ENCODE assay signal across 10 mouse cellular contexts in genomic region chr15:27461336-27462245, GRCm38 (mm10). TPM values are rescaled to one million over a fixed set of nuclear protein-coding genes. Genes with fewer than 3 reads are reported as not detected.
A peak's percentile ranks its signal among the peaks of the same experiment; 100 is the strongest.
DNase-seq lines count a peak whose midpoint lies in the region; ATAC-seq lines count a peak whose summit lies in the region.
"Had no signal": no experiment of that assay in that cellular context is flagged by ENCODE, and none has a peak within 500 bp of the region (broad histone marks: within the 10 kb centered on the region; RNA-seq: fewer than 3 reads in every experiment).

No protein-coding gene starts in this region.

- no peaks in the 10 kb centered on the region for H3K9me3 ChIP-seq in hindbrain, embryonic 12.5 days (replicated peaks)
- no peaks in the 10 kb centered on the region for H3K9me3 ChIP-seq in hindbrain, embryonic 10.5 days
- no peaks in the 10 kb centered on the region for H3K9me3 ChIP-seq in forebrain, embryonic 16.5 days (ENCODE audit: control insufficient read depth, low read length)
- H3K9me3 ChIP-seq in midbrain, embryonic 14.5 days (ENCODE audit: control insufficient read depth, low read length) = no peaks in the 10 kb centered on the region
- H3K9me3 ChIP-seq: heart, embryonic 15.5 days; liver, embryonic 13.5 days had no signal

- ATAC-seq in hindbrain, embryonic 12.5 days (ENCODE audit: low FRiP score) = no peak
- 0 out of 2 replicates have a peak, but pooled peaks have one; percentile 21 for ATAC-seq in forebrain, embryonic 16.5 days
- ATAC-seq in midbrain, embryonic 14.5 days (ENCODE audit: low FRiP score, low TSS enrichment) = no peak

- H3K4me1 ChIP-seq in hindbrain, embryonic 12.5 days = peaks cover 12% of the 10 kb centered on the region
- peaks cover 17% of the 10 kb centered on the region for H3K4me1 ChIP-seq in hindbrain, embryonic 10.5 days (replicated peaks)
- peaks cover 19% of the 10 kb centered on the region for H3K4me1 ChIP-seq in forebrain, embryonic 16.5 days (replicated peaks; ENCODE audit: control insufficient read depth, insufficient read depth, low read length)
- peaks cover 13% of the 10 kb centered on the region for H3K4me1 ChIP-seq in midbrain, embryonic 14.5 days (ENCODE audit: control insufficient read depth, insufficient read depth, low read length)

- 34% methylated on average over 12 of the region's 12 CpGs for WGBS in hindbrain, embryonic 12.5 days
- WGBS in hindbrain, embryonic 10.5 days = 51% methylated on average over 12 of the region's 12 CpGs
- WGBS in forebrain, embryonic 16.5 days = 6% methylated on average over 12 of the region's 12 CpGs
- WGBS in midbrain, embryonic 14.5 days = 31% methylated on average over 12 of the region's 12 CpGs

- H3K4me2 ChIP-seq in hindbrain, embryonic 12.5 days (replicated peaks) = no peak overlapping the region
- H3K4me2 ChIP-seq in forebrain, embryonic 16.5 days (ENCODE audit: low read length) = peak overlapping the region; percentile 36
- no peak overlapping the region for H3K4me2 ChIP-seq in midbrain, embryonic 14.5 days (ENCODE audit: low read length)
- H3K4me2 ChIP-seq: heart, embryonic 15.5 days; liver, embryonic 13.5 days had no signal

- no peak overlapping the region for H3K9ac ChIP-seq in hindbrain, embryonic 12.5 days
- H3K9ac ChIP-seq in forebrain, embryonic 16.5 days (replicated peaks; ENCODE audit: low read depth, low read length) = no peak overlapping the region; the same call in 1 of the 2 replicates
- no peak overlapping the region for H3K9ac ChIP-seq in midbrain, embryonic 14.5 days (replicated peaks; ENCODE audit: low read length)
- H3K9ac ChIP-seq: heart, embryonic 15.5 days; liver, embryonic 13.5 days had no signal

- no peak overlapping the region for H3K4me3 ChIP-seq in hindbrain, embryonic 12.5 days
- H3K4me3 ChIP-seq in hindbrain, embryonic 10.5 days = no peak overlapping the region
- no peak overlapping the region for H3K4me3 ChIP-seq in forebrain, embryonic 16.5 days (replicated peaks; ENCODE audit: low read length)
- H3K4me3 ChIP-seq in midbrain, embryonic 14.5 days (replicated peaks; ENCODE audit: low read depth, low read length) = no peak overlapping the region
- H3K4me3 ChIP-seq: heart, embryonic 15.5 days; liver, embryonic 13.5 days had no signal

- no peaks in the 10 kb centered on the region for H3K36me3 ChIP-seq in hindbrain, embryonic 12.5 days
- H3K36me3 ChIP-seq in hindbrain, embryonic 10.5 days = no peaks in the 10 kb centered on the region
- no peaks in the 10 kb centered on the region for H3K36me3 ChIP-seq in forebrain, embryonic 16.5 days (ENCODE audit: control insufficient read depth, insufficient read depth)
- no peaks in the 10 kb centered on the region for H3K36me3 ChIP-seq in midbrain, embryonic 14.5 days (ENCODE audit: control insufficient read depth, insufficient read depth, low read length)
- H3K36me3 ChIP-seq: heart, embryonic 15.5 days; liver, embryonic 13.5 days had no signal

- H3K27ac ChIP-seq in hindbrain, embryonic 12.5 days = peak overlapping the region; percentile 23; the same call in 1 of the 2 replicates
- H3K27ac ChIP-seq in hindbrain, embryonic 10.5 days = no peak overlapping the region
- peak overlapping the region; percentile 72 for H3K27ac ChIP-seq in forebrain, embryonic 16.5 days (ENCODE audit: low read length)
- 0 out of 2 replicates have a peak overlapping the region, but pooled peaks have one; percentile 2 for H3K27ac ChIP-seq in midbrain, embryonic 14.5 days (replicated peaks; ENCODE audit: low read depth, low read length)
- H3K27ac ChIP-seq: heart, embryonic 15.5 days; liver, embryonic 13.5 days had no signal

- DNase-seq in hindbrain, embryonic 10.5 days (ENCODE audit: low spot score) = no peak
- DNase-seq in MN1 (ENCODE audit: low spot score) = peak; percentile 42
- DNase-seq in midbrain, embryonic 14.5 days = peak; percentile 70
- DNase-seq in spleen, postnatal 14 days (ENCODE audit: low spot score in 2 of 2) = no peak
- DNase-seq in spleen, adult 12 weeks (ENCODE audit: low spot score) = no peak
- DNase-seq in thymus, postnatal 4 days = no peak
- DNase-seq: liver, embryonic 13.5 days had no signal

- H3K27me3 ChIP-seq in hindbrain, embryonic 12.5 days = no peaks in the 10 kb centered on the region
- no peaks in the 10 kb centered on the region for H3K27me3 ChIP-seq in hindbrain, embryonic 10.5 days (ENCODE audit: insufficient read depth, poor library complexity, severe bottlenecking)
- H3K27me3 ChIP-seq in forebrain, embryonic 16.5 days (replicated peaks; ENCODE audit: control insufficient read depth, insufficient read depth, low read length) = no peaks in the 10 kb centered on the region
- no peaks in the 10 kb centered on the region for H3K27me3 ChIP-seq in midbrain, embryonic 14.5 days (ENCODE audit: control insufficient read depth, insufficient read depth, low read length)
- H3K27me3 ChIP-seq: heart, embryonic 15.5 days had no signal

RNA-seq across cellular contexts. Expression of gene Ank, which starts 4.9 kb away (rescaled TPM):
- polyA plus RNA-seq in hindbrain, embryonic 12.5 days (2016; fragmentation: Nextera tagmentation; extraction: Ambion mirVana) = 15.2 and 15.7 TPM in 2 replicates
- polyA plus RNA-seq in hindbrain, embryonic 10.5 days (2016; fragmentation: Nextera tagmentation; extraction: Ambion mirVana) = 8.4 and 11.0 TPM in 2 replicates
- polyA plus RNA-seq in forebrain, embryonic 16.5 days (2015; fragmentation: Nextera tagmentation; extraction: Ambion mirVana) = 17.9 and 22.0 TPM in 2 replicates
- polyA plus RNA-seq in midbrain, embryonic 14.5 days (2014; fragmentation: Nextera tagmentation; extraction: Ambion mirVana) = 15.0 and 15.9 TPM in 2 replicates

Comparison
In these comparisons a context has a peak if more than half of its experiments do, and no peak if none do; other contexts are left out.
1. DNase-seq: peak in MN1 (single experiment) and midbrain, embryonic 14.5 days (single experiment); none in hindbrain, embryonic 10.5 days (single experiment), spleen, postnatal 14 days (0 of 2), spleen, adult 12 weeks (single experiment) and thymus, postnatal 4 days (single experiment).